8 mouse cellular contexts compared by ENCODE assay signal in genomic region chr11:118569571-118570062, GRCm38 (mm10).
DNase-seq lines count a peak whose midpoint lies in the region; ATAC-seq and TF ChIP-seq lines count a peak whose summit lies in the region.

No protein-coding gene starts in this region.

- H3K36me3 ChIP-seq in embryonic facial prominence, embryonic 12.5 days: no peaks in the 10 kb centered on the region
- H3K36me3 ChIP-seq in neural tube, embryonic 15.5 days: no peaks in the 10 kb centered on the region

- no peak for ATAC-seq in embryonic facial prominence, embryonic 12.5 days (ENCODE audit: insufficient number of reproducible peaks, insufficient read depth, low FRiP score, low TSS enrichment)
- ATAC-seq in neural tube, embryonic 15.5 days (ENCODE audit: low FRiP score): peak; percentile 66

- no peak for TF ChIP-seq CTCF in gastrocnemius, adult 2 months (IDR thresholded peaks at IDR 0.05)

- H3K4me2 ChIP-seq in embryonic facial prominence, embryonic 12.5 days (replicated peaks): peak overlapping the region; percentile 53
- H3K4me2 ChIP-seq in neural tube, embryonic 15.5 days: peak overlapping the region; percentile 93

- WGBS in embryonic facial prominence, embryonic 12.5 days: under 1% methylated on average over 42 of the region's 51 CpGs
- under 1% methylated on average over 39 of the region's 51 CpGs for WGBS in neural tube, embryonic 15.5 days

- intact Hi-C loops in gastrocnemius, adult 2 months (cut with DNase I): no loop called here
- intact Hi-C loops in gastrocnemius, postnatal 14 days (cut with DNase I; ENCODE audit: low total_unique reads): no loop called here

- no peak overlapping the region for H3K27ac ChIP-seq in embryonic facial prominence, embryonic 12.5 days
- H3K27ac ChIP-seq in neural tube, embryonic 15.5 days (replicated peaks): peak overlapping the region; percentile 79
- H3K27ac ChIP-seq in gastrocnemius, adult 2 months: no peak overlapping the region

- H3K4me1 ChIP-seq in embryonic facial prominence, embryonic 12.5 days: peaks cover 10% of the 10 kb centered on the region; the same call in 1 of the 2 replicates
- H3K4me1 ChIP-seq in neural tube, embryonic 15.5 days: peaks cover 79% of the 10 kb centered on the region

- H3K4me3 ChIP-seq in embryonic facial prominence, embryonic 12.5 days: peak overlapping the region; percentile 32
- H3K4me3 ChIP-seq in neural tube, embryonic 15.5 days (replicated peaks): peak overlapping the region; percentile 50
- H3K4me3 ChIP-seq in gastrocnemius, adult 2 months: no peak overlapping the region

- H3K27me3 ChIP-seq in embryonic facial prominence, embryonic 12.5 days: peaks cover 80% of the 10 kb centered on the region
- H3K27me3 ChIP-seq in neural tube, embryonic 15.5 days (replicated peaks): peaks cover 55% of the 10 kb centered on the region

- no peak overlapping the region for H3K9ac ChIP-seq in embryonic facial prominence, embryonic 12.5 days
- peak overlapping the region; percentile 69 for H3K9ac ChIP-seq in neural tube, embryonic 15.5 days (replicated peaks)

- no peaks in the 10 kb centered on the region for H3K9me3 ChIP-seq in embryonic facial prominence, embryonic 12.5 days
- H3K9me3 ChIP-seq in neural tube, embryonic 15.5 days (replicated peaks): no peaks in the 10 kb centered on the region

- DNase-seq in layer of hippocampus, adult 11-12 months (ENCODE audit: low spot score): peak; percentile 25
- DNase-seq in layer of hippocampus, adult 9-11 months: no peak
- peak; percentile 55 to 56 for DNase-seq in layer of hippocampus, postnatal 10 days (ENCODE audit: low spot score in 2 of 2)
- DNase-seq in gastrocnemius, adult 2 months: no peak
- no peak for DNase-seq in gastrocnemius, postnatal 14 days
- DNase-seq in thymus, postnatal 0 days (ENCODE audit: low spot score): no peak

Comparison
In these comparisons a context has a peak if more than half of its experiments do, and no peak if none do; other contexts are left out.
1. DNase-seq: peak in layer of hippocampus, adult 11-12 months (single experiment) and layer of hippocampus, postnatal 10 days (2 of 2); none in layer of hippocampus, adult 9-11 months (single experiment), gastrocnemius, adult 2 months (single experiment), gastrocnemius, postnatal 14 days (single experiment) and thymus, postnatal 0 days (single experiment).